In the genomic region with DNA sequence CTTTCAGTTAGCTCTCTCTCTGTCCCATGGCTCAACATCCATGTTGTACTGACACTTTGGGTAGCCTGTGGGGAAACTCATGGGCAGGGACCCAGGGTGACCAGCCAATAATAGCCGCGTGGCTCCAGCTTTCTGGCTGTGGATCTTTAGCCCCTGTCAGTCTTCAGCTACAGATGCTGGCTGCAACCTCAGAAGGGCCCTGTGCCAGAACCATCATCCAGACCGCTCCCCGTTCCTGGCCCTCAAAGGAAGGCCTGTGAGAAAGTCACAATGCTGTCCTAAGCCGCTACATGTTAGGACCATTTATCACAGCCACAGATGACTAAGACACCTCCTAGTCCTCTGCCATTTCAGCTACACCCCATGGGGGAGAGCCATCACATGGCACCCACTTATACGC, we compare ENCODE assay signal across 11 mouse cellular contexts. TPM values are rescaled to one million over a fixed set of nuclear protein-coding genes. Genes with fewer than 3 reads are reported as not detected.
DNase-seq lines count a peak whose midpoint lies in the region; ATAC-seq lines count a peak whose summit lies in the region.
"Had no signal": no experiment of that assay in that cellular context is flagged by ENCODE, and none has a peak within 500 bp of the region (broad histone marks: within the 10 kb centered on the region; RNA-seq: fewer than 3 reads in every experiment).

No protein-coding gene starts in this region.

- H3K27me3 ChIP-seq in liver, embryonic 12.5 days (replicated peaks) = no peaks in the 10 kb centered on the region
- H3K27me3 ChIP-seq: liver, embryonic 15.5 days; neural tube, embryonic 12.5 days had no signal

- H3K4me3 ChIP-seq in liver, embryonic 12.5 days = no peak overlapping the region
- H3K4me3 ChIP-seq: liver, embryonic 15.5 days; neural tube, embryonic 12.5 days had no signal

- H3K36me3 ChIP-seq in liver, embryonic 12.5 days = no peaks in the 10 kb centered on the region
- H3K36me3 ChIP-seq: liver, embryonic 15.5 days; neural tube, embryonic 12.5 days had no signal

- DNase-seq in adrenal gland, postnatal 10 days = peak; percentile 66
- no peak for DNase-seq in adrenal gland, postnatal 4 days (ENCODE audit: low spot score in 2 of 2)
- DNase-seq in layer of hippocampus, adult 9-11 months = peak; percentile 20
- DNase-seq in layer of hippocampus, adult 11-12 months (ENCODE audit: low spot score) = no peak
- peak; percentile 40 for DNase-seq in adrenal gland, postnatal 25 days
- peak; percentile 57 for DNase-seq in heart, postnatal 25 days (ENCODE audit: low spot score)
- DNase-seq in frontal cortex, postnatal 14 days (ENCODE audit: low spot score in 2 of 2) = no peak

- 72% methylated on average over 6 of the region's 6 CpGs for WGBS in liver, embryonic 12.5 days (ENCODE audit: insufficient replicate concordance)

- intact Hi-C loops in heart, postnatal 25 days (cut with DNase I) = no loop called here

- no peaks in the 10 kb centered on the region for H3K9me3 ChIP-seq in liver, embryonic 12.5 days (replicated peaks)
- H3K9me3 ChIP-seq: liver, embryonic 15.5 days; neural tube, embryonic 12.5 days had no signal

- no peak overlapping the region for H3K4me2 ChIP-seq in liver, embryonic 12.5 days
- H3K4me2 ChIP-seq: liver, embryonic 15.5 days; neural tube, embryonic 12.5 days had no signal

- no peak for ATAC-seq in liver, embryonic 12.5 days

- no peak overlapping the region for H3K9ac ChIP-seq in liver, embryonic 12.5 days
- H3K9ac ChIP-seq: liver, embryonic 15.5 days; neural tube, embryonic 12.5 days had no signal

- H3K4me1 ChIP-seq in liver, embryonic 12.5 days = no peaks in the 10 kb centered on the region
- H3K4me1 ChIP-seq: liver, embryonic 15.5 days; neural tube, embryonic 12.5 days had no signal

- H3K27ac ChIP-seq in liver, embryonic 12.5 days = no peak overlapping the region
- H3K27ac ChIP-seq: kidney, postnatal 0 days; liver, embryonic 15.5 days; neural tube, embryonic 12.5 days had no signal

RNA-seq across cellular contexts. Expression of gene Edar, which starts 12.0 kb away (rescaled TPM):
- under 1 TPM; 0.21 to 0.24 TPM for total RNA-seq in adrenal gland, postnatal 10 days (2021)
- total RNA-seq in adrenal gland, postnatal 4 days (2021) = under 1 TPM; 0.28 TPM
- total RNA-seq in adrenal gland, postnatal 25 days (2021) = 0.21 and 0.24 TPM in 2 replicates
- total RNA-seq in heart, postnatal 25 days (2021) = under 1 TPM; 0.47 to 0.56 TPM
- 0.06 TPM in 1 of 2 replicates, not detected in the other for polyA plus RNA-seq in liver, embryonic 12.5 days (2016; fragmentation: Nextera tagmentation; extraction: Ambion mirVana)
- polyA plus RNA-seq: liver, embryonic 15.5 days had no signal

RNA-seq across cellular contexts. Expression of gene Gm17542, which starts 54.6 kb away (rescaled TPM):
- total RNA-seq in adrenal gland, postnatal 10 days (2021) = not detected
- not detected for total RNA-seq in adrenal gland, postnatal 4 days (2021)
- not detected in 2 replicates for total RNA-seq in adrenal gland, postnatal 25 days (2021)
- not detected for total RNA-seq in heart, postnatal 25 days (2021)
- not detected in 2 replicates for polyA plus RNA-seq in liver, embryonic 12.5 days (2016; fragmentation: Nextera tagmentation; extraction: Ambion mirVana)
- polyA plus RNA-seq: kidney, postnatal 0 days; liver, embryonic 15.5 days; neural tube, embryonic 12.5 days had no signal

Comparison
In these comparisons a context has a peak if more than half of its experiments do, and no peak if none do; other contexts are left out.
1. DNase-seq: peak in adrenal gland, postnatal 10 days (single experiment), layer of hippocampus, adult 9-11 months (single experiment), adrenal gland, postnatal 25 days (single experiment) and heart, postnatal 25 days (single experiment); none in adrenal gland, postnatal 4 days (0 of 2), layer of hippocampus, adult 11-12 months (single experiment) and frontal cortex, postnatal 14 days (0 of 2).